Mouse (Mus musculus) limb, embryonic 15.5 days (tissue): ENCODE measurements at regions not wholly inside any gene's neighbourhood (a gene's known extent, or its start where the extent isn't known, plus 50 kb on each side); places are given as distances from the start of the nearest gene placed in this dataset.

ENCODE experiments used
- ATAC-seq: fragments of 200-750 bp; cut with Nextera tagmentation; 2 replicates; pipeline ENCODE4 v1.8.0; 2017; ENCODE audit warnings: low read depth, moderate TSS enrichment; ENCODE audit not compliant: insufficient number of reproducible peaks, low FRiP score, low TSS enrichment
- H3K27ac ChIP-seq: fragments of 300-500 bp; sonication (generic); 2 replicates; pipeline ENCODE4 v1.5.1; 2015; ENCODE audit warnings: moderate library complexity, mild to moderate bottlenecking, inconsistent platforms
- H3K27me3 ChIP-seq: fragments of 300-500 bp; sonication (generic); 2 replicates; pipeline ENCODE4 v1.6.1; 2015; ENCODE audit warnings: inconsistent platforms
- H3K36me3 ChIP-seq: fragments of 300-500 bp; sonication (generic); 2 replicates; pipeline ENCODE4 v1.6.1; 2015; ENCODE audit warnings: inconsistent platforms
- H3K4me1 ChIP-seq: fragments of 300-500 bp; sonication (generic); 2 replicates; pipeline ENCODE4 v1.6.1; 2015; ENCODE audit warnings: inconsistent platforms
- H3K4me2 ChIP-seq: fragments of 300-500 bp; sonication (generic); 2 replicates; pipeline ENCODE4 v1.6.1; 2015; ENCODE audit warnings: mild to moderate bottlenecking, inconsistent platforms
- H3K4me3 ChIP-seq: fragments of 300-500 bp; sonication (generic); 2 replicates; pipeline ENCODE4 v1.5.1; 2015; ENCODE audit warnings: mild to moderate bottlenecking, inconsistent platforms
- H3K9ac ChIP-seq: fragments of 300-500 bp; sonication (generic); 2 replicates; pipeline ENCODE4 v1.6.1; 2015; ENCODE audit warnings: inconsistent platforms
- H3K9me3 ChIP-seq: fragments of 300-500 bp; sonication (generic); 2 replicates; pipeline ENCODE4 v1.6.1; 2016; ENCODE audit warnings: inconsistent platforms
- WGBS: fragments of 180-500 bp; shearing (Covaris S2); methylation state at CpG from one replicate; pipeline ENCODE4 v1.1.7; 2015; 5-methylcytosine and 5-hydroxymethylcytosine counted together

DNA sequence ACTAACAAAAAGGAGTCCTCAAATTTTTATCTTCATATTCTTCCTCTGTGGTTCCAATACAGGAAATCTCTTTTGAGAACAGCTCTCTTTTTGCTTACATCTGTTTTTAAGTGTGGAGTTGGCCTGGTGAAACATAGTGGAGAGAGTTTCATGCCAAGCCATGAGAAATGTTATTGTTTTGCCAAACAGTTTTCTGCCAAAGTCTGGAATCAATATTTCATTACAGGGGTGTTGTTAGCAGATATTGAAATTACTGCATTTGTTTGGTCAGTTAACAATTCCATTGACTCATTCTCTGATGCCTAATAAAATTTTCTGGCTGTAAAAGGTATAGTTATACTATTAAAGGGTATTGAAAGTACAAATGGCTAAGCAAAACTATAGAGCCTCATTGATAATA lies 1285.2 kb upstream of the Gm7489 start:
- H3K36me3 ChIP-seq = no peaks in the 10 kb centered on the region
- no peak overlapping the region for H3K4me2 ChIP-seq
- peak; percentile 30; the same call in 1 of the 2 replicates for ATAC-seq
- no peaks in the 10 kb centered on the region for H3K27me3 ChIP-seq
- no peaks in the 10 kb centered on the region for H3K4me1 ChIP-seq
- no peak overlapping the region for H3K27ac ChIP-seq
- no peak overlapping the region for H3K4me3 ChIP-seq
- no peaks in the 10 kb centered on the region for H3K9me3 ChIP-seq
- no peak overlapping the region for H3K9ac ChIP-seq

DNA sequence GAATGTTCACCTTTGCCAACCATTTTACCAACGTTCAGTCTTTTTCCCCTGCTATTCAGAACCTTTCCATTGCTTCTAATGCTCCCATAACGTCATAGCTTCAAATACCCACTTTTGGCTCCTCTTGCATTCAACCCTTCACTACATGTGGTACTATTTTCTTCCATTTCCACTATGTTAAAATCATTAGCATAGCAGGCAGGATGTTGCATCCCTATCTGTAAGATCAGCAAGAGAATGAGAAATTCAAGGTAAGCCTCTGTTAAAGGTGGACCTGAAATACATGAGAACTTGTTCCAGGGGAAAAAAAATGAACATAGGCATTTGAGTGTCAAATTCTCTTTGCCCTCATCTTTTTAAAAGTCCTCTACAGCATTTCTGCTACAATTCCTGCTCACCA lies 1284.7 kb upstream of the Gm7489 start:
- no peak overlapping the region for H3K4me2 ChIP-seq
- no peaks in the 10 kb centered on the region for H3K4me1 ChIP-seq
- H3K27me3 ChIP-seq = no peaks in the 10 kb centered on the region
- no peak overlapping the region for H3K4me3 ChIP-seq
- WGBS = 32% methylated on average over 2 of the region's 2 CpGs
- no peaks in the 10 kb centered on the region for H3K36me3 ChIP-seq
- no peak overlapping the region for H3K9ac ChIP-seq
- no peak overlapping the region for H3K27ac ChIP-seq
- ATAC-seq = no peak
- H3K9me3 ChIP-seq = no peaks in the 10 kb centered on the region

DNA sequence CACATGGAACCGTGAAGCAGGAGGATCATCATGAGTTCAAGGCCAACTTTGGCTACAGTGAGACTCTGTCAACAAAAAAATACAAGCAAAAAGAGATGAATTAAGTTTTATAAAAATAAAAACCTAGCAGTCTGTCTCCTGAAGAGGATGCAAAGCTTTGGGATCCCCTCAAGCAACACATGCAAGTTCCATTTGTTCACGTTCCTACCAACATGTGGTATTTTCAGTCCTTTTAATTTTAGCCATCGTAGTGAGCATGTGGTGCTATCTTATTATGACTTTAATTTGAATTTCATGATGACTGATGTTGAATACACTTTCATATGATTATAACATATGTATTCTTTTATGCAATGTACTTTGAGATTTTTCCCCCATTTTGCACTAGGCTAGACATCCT lies 1244.9 kb upstream of the Gm7489 start:
- Histone ChIP-seq H3K27ac (no peak overlapping the region), H3K27me3 (no peaks in the 10 kb centered on the region), H3K9me3 (no peaks in the 10 kb centered on the region), H3K4me2 (no peak overlapping the region), H3K4me1 (no peaks in the 10 kb centered on the region), H3K9ac (no peak overlapping the region), H3K36me3 (no peaks in the 10 kb centered on the region), H3K4me3 (no peak overlapping the region)
- WGBS = 83% methylated on average over 3 of the region's 3 CpGs
- ATAC-seq = no peak

DNA sequence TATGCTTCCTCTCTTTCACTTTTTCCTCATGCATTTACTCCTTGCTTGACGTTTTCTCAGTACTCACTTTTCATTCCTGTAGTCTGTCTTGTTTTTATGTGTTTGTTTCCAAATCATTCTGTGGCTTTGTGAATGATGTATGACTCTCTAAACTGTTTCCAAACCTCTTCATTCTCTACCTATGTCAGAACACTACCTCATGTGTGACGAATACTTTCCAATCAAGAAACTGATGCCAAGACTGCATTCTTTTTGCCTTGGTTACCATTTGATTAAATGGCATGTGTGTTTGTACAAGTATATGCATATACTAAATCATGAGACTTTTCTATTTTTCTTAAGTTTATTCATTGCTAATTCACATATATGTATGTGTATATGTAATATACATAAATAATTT lies 1238.7 kb upstream of the Gm7489 start:
- no peak for ATAC-seq
- H3K9me3 ChIP-seq = no peaks in the 10 kb centered on the region
- H3K27me3 ChIP-seq = no peaks in the 10 kb centered on the region
- no peak overlapping the region for H3K9ac ChIP-seq
- no peak overlapping the region for H3K27ac ChIP-seq
- H3K4me2 ChIP-seq = no peak overlapping the region
- 56% methylated on average over 2 of the region's 2 CpGs for WGBS
- H3K4me1 ChIP-seq = no peaks in the 10 kb centered on the region
- no peak overlapping the region for H3K4me3 ChIP-seq
- H3K36me3 ChIP-seq = no peaks in the 10 kb centered on the region

DNA sequence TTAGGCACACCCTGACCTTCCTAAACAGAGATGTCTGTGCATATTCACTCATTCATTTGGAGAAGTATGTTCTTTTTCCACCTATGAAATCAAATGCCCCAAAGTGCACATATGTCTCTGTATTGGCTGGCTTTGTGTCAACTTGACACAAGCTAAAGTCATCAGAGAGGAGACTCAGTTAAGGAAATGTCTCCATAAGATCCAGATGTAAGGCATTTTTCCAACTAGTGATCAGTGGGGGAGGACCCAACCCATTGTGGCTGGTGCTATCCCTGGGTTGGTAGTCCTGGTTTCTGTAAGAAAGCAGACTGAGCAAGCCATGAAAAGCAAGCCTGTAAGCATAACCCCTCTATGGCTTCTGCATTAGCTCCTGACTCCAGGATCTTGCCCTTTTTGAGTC lies 1226.8 kb upstream of the Gm7489 start:
- Histone ChIP-seq H3K9ac (no peak overlapping the region), H3K9me3 (no peaks in the 10 kb centered on the region), H3K27me3 (no peaks in the 10 kb centered on the region), H3K27ac (no peak overlapping the region), H3K4me2 (no peak overlapping the region), H3K4me3 (no peak overlapping the region), H3K4me1 (no peaks in the 10 kb centered on the region), H3K36me3 (no peaks in the 10 kb centered on the region)
- no peak for ATAC-seq
